Mouse (Mus musculus) ES-CJ7 (cell line): ENCODE data around the gene Ube2q2.

Experiments used
- DNase-seq: peaks from one replicate; pipeline ENCODE4 v3.0.0; 2011; ENCODE audit warnings: low read depth, low spot score

Gene Ube2q2

DNA sequence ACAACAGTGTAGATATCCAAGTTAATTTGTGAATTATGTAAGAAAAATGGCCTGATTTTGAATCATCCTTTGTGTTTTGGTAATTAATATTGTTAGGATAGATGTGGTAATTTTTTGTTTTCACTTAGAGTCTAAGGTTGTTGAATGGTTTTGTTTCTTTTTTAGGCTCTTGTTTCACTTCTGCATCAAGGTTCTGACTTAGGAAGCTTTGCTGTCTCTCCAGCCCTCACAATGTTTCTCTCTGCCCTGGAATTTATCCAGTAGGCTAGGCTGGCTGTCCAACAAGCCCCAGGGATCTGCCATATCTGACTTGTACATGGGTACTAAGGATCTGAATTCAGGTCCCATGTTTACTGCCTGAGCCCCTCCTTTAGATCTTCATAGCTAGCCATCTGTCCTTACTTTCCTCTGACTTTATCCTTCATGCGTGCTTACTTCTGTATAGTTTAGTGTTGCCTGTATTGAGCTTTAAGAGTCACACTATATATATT is 23.6 kb downstream of the Ube2q2 start:
- DNase-seq = no peak

DNA sequence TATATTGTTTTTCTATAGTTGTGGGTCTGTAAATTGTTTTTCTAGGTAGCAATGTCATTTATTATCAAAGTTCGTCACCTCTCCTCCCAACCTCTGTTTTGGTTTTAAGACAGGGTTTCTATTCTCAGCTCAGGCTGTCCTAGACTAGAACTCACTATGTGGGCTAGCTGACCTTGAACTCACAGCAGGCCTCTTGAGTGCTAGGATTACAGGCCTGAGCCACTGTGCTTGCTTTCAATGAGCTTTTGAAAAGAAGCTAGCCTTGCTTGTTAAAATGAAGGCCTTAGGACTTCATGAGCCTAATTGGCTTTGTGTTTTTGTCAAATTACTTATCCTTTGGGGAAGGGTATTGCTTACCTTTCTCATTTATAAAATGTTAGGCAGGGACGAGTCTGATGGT is 25.6 kb downstream of the Ube2q2 start:
- DNase-seq = peak; percentile 61

DNA sequence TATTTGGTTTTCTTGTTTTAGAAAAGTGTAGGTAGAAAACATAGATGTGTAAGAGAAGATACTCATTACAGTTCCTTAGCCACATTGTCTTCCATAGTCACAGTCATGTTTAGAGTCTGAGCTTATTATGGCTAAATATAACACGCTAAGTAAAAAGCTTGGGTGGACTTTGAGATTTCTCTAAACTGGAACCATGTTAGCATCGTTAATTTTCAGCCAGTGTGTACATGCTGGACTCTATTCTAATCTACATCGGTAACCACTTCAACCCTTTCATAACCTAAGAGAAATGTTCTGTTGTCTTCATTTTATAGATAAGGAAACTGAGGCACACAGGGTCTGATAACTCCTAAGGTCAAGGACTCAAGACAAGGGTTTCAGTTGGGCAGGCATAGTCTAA is 47.2 kb downstream of the Ube2q2 start:
- DNase-seq = no peak

DNA sequence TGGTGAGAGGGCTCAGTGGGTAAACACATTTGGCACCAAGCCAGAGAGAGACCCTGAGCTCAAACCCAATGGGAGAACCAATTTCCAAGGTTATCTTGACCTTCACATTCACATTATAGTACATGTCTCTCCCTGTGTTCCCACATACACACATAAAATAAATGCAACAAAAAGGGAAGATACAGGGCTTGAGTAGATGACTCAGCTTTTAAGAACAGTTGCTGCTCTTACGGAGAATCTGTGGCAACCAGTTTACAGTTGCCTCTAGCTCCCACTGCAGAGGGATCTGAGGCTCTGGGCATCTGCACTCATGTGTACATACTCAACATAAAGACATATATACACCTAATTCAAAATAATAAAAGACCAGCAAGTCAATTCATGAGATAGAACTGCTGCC is 49.6 kb downstream of the Ube2q2 start:
- no peak for DNase-seq

DNA sequence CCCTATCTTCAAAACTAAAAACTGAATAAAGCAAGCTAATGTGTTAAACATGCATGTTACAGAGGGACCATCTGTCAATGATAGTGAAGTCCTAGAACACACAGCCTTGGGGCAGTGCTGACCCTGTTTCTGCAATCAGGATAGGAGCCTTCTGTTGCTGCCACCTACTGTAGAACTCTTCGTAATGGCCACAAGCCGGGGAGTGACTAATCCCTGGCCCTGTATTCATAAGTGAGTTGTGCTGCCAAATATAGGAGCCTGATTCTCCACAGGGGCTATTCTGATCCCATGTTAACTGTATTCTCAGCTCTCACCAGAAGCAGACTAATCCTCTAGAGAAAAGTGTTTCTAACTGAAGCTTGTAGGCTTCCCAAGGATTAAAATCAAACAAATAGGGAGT is 50.7 kb downstream of the Ube2q2 start:
- DNase-seq = no peak

DNA sequence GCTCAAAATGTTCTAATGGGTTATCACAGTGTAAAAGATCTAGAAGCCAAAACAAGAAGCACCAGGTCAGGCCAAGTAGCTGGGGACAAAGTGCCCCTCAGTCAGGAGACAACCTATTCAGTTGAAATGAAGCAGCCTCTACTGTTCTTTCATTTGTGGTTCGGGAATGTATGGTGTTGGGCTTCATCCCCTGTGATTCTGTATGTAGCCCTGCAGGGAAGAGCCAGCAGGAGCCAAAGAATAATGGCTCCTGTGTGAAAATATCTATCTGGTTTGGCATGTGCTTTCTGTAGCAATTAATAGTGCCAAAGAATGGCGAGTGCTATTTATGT is 59.8 kb downstream of the Ube2q2 start:
- no peak for DNase-seq

DNA sequence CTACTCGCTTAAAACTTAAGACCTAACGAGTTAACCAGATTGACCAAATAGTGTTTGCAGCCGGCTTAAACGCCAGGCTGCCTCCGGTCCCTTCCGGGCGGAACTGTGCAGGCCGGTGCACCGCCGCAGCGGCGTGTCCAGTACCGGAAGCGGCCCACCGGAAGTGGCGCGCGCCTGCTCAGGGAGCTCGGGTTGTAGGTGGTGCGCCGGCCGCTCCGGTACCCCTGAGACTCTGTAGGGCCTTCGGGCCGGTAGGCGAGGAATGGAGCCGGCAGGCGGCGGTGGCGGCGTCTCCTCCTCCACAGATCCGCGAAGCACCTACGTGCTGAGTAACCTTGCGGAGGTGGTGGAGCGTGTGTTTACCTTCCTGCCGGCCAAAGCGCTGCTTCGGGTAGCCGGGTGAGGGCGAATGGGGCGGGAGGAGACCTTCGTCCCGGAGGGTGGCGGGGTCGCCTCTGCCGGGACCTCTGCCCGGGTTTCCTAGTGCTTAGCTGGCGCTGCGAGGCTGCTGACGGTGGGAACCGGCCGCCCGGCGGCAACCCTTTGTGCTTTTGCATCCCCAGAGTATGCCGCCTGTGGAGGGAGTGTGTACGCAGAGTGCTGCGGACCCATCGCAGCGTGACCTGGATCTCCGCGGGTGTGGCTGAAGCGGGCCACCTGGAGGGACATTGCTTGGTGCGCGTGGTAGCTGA is 60.3 kb downstream of the Ube2q2 start, which contains the start of gene Fbxo22:
Fbxo22 (plus strand) TSS at position 136 of the 692 bp plus-strand sequence.
- DNase-seq = peak; percentile 85

DNA sequence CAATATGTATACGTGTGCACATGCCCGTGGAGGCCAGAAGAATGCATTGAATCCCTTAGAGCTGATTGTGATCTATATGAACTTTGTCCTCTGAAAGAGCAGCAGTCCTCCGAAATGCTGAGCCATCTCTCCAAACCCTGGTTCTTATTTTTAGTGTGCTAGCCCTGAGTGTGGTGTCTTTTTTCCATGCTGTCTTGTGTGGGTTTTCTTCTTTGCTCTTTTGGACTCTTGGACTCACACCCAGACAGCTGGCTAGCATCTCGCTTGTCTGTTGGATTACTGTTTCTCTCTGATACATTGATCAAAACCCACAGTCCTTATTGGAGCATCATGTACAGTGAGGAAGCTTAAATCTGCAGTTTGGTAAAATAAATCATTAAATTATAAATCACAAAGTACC is 63.0 kb downstream of the Ube2q2 start:
- DNase-seq = no peak

DNA sequence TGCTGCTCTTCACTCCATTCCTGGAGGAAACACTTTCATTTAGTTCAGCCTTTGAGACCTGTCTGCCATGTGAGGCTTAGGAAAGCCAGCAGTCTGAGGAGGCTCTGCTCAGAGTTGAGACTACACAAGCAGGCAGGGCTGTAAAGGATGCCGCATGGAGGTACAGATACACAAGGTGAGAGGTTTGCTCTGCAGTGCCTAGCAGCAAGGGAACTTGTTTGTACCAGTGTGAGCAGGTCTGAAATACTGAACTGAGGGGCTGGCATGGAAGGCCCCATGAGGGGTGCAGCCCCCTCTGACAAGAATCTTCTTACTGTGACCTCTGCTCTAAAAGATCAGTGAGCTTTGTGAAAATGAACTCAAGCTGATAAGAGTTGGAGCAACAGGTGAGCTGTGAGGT is 64.7 kb downstream of the Ube2q2 start:
- DNase-seq = peak; percentile 79

DNA sequence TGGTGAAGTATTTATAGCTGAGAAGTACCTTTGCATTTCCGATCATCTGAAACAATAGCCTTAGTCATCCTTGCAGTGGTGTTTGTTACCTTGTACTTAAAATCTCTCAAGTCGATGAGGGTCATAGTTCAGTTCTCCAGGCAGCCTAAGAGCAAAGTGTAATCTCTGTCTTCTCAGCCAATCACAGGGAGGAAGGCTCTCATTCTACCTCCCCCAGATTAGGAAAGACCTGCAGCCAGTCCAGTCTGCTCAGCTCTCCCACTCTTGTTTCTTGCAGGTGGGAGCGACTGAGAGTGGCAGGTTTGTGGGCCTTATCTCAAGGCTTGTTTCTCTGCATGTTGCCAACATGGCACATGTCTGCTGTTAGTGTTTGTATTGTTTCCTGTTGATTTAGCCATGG is 66.4 kb downstream of the Ube2q2 start:
- DNase-seq = peak; percentile 41

DNA sequence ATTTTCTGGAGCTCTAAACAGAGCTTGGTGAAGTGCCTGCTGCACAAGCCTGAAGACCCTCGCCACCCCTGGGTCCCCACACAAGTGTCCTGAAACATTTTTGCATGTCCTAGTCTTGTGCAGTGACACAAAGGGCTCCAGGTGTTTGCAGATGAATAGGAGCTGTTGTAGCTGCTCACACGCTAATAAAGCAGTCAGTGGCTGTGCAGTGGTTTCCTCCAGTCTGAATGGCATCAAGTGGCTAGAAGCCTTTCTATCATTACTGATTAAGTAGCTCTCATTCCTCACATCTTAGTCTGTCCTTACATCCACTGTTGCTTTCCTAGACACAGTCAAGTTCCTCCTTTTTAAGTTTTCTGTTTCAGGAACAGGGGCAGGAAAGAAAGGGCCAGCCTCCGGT is 67.0 kb downstream of the Ube2q2 start:
- DNase-seq = peak; percentile 52

DNA sequence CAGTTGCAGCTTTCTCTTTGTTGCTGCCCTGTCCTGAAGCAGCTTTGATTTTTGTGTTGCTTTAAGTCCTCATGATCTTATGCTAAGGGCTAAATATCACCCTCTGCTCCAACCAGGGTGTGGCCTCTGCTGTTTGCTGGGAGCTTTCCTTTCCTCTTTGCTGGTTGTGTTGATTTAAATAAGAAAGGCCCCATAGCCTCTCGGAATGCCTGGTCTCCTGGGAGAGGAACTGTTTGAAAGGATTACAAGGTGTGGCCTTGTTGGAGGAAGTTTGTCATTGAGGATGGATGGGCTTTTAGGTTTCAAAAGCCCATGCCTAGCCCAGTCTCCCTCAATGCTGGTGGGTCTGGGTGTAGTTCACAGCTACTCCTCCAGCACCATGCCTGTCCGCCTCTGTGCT is 67.4 kb downstream of the Ube2q2 start:
- peak; percentile 98 for DNase-seq

DNA sequence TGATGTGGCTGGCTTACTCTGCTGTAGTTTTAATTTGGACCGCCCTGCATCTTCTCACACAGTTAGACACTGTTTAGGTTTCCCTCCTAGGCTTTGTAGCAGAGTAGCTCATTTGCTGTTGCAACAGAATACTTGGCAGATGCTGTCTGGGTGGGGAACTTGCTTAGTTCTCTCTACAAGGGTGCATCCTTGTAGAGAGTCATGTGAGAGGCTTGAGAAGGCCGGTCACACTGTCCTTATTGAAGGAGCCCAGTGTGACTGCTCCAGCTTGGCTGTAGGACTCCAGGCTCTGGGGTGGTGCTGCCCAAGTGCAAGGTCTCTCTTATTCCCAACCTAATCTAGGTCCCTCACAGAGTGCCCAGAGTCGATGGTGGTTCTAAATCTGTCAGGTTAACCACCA is 68.7 kb downstream of the Ube2q2 start:
- no peak for DNase-seq

DNA sequence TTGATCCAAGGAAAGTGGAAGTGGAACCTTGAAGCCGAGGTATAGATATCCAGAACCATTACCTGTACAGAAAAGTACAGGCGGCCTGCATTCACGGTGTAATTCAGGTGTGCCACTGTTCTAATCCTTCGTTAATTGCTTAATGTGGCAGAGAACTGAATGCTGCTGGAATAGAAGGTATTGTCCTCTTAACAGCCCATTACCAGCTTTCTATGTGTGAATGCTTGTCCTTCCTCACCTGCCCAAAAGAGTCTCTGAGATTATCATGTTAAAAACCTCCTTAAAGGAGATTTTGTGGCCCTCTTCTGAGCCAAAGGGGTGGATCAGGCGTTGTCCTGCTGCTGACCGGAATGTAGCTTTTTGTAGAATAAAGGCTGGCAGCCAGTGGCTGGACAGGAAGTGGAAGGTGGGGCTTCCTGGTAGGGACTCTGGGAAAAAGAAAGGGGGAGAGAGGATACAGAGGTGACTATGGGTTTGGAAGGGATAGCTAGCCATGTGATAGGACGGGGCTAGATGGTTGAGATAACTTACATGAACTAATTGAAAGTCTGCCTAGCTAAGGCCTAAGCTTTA is 76.6 kb downstream of the Ube2q2 start:
- peak; percentile 51 for DNase-seq

DNA sequence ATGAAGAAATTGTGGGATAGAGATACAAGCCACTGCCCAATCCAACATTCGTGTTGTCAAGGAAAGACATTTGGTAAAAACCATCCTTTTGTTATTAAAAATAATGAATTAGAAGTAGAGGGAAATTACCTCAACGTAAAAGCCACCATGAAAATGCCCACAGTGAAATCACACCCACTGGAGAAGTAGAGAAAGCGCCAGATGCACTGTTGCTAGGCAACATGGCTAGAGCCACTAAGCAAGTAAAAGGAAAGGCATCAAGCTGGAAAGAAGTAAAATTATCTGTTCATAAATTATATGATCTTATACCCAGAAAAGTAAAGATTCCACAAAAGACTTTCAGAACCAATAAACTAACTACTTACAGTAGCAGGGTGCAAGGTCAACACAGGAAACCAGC is 77.6 kb downstream of the Ube2q2 start:
- no peak for DNase-seq

DNA sequence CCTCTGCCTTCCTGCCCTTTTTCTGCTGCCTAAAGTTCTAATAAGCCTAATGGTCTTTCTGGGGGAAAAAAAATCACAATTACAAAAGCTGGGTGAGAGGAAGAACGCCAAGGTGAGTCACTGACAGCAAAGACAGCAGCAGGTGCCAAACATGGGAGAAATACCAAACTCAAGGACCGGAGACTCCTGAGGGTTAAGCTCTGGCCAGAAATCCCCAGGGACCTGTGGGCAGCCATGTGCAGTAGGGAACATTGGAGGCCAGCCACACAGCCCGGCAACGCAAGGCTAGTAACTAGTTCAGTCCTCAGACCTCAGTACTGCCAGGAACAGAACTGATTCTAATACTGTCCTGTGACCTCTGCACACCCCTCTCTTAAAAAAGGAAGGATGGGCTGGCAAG is 79.5 kb downstream of the Ube2q2 start:
- DNase-seq = no peak

DNA sequence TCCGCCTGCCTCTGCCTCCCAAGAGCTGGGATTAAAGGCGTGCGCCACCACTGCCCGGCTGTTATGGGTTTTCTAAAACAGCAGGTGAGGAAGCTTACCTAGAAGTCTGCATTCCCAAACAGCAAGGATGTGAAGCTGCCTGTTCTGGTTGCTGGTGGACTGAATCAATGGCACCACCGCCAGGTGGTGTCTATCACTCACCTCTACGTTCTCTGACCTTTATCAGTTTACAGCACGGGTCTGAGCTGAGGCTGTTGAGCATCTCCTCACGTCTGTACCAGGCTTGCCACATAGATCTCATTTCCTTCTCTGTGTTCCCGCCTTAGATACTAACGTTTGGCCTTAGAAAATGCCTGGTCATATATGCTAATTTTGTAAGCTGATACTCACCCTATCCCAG is 80.4 kb downstream of the Ube2q2 start:
- peak; percentile 64 for DNase-seq

DNA sequence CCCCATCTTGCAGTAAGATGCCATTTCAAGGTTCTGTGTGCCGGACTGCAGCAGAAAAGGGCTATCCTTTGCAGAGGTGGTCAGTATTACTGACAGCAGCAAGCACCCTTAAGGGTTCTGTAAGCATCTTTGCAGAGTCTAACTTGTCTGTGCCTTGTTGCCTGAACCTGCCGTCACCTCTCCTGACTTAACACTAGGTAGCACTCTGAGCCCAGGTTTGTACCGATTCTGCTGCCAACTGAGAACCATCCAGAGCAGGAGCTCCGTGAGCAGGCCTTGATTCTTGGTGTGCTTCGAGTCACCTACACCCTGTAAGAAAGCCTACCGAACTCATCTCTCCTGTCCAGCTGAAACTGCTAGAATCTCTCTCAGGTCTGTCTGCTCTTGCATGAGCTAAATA is 82.9 kb downstream of the Ube2q2 start:
- DNase-seq = peak; percentile 64

DNA sequence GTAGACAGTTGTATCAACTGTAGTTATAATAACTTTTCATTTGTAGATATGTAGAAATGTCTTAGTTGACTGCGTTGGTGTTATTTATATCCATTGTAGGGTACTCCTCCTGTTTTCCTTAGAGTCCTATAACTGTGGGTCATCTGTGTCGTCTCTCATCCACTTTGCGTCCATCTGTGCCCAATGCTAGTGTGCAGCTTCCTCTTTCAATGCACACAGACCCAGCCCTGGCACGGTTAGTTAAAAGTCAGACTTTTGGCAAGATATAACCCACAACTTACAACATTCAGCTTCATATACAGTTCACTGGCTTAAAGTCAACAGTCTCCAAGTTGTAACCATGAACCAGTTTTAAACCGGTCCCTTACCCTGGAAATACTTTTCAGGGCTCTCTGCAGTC is 83.5 kb downstream of the Ube2q2 start:
- no peak for DNase-seq

DNA sequence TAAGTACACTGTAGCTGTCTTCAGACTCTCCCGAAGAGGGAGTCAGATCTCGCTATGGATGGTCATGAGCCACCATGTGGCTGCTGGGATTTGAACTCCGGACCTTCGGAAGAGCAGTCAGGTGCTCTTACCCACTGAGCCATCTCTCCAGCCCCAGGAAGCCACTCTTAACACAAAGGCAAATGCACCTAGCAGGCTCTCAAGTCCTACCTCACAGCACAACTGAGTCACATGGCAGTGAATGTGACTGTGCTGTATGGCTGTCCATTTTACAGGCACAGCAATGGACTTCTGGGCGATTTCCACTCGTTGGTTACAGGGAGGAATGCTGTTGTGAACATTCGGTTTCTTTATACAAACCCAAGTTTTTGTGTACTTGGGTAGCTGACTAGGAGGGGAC is 83.9 kb downstream of the Ube2q2 start:
- DNase-seq = peak; percentile 59

DNA sequence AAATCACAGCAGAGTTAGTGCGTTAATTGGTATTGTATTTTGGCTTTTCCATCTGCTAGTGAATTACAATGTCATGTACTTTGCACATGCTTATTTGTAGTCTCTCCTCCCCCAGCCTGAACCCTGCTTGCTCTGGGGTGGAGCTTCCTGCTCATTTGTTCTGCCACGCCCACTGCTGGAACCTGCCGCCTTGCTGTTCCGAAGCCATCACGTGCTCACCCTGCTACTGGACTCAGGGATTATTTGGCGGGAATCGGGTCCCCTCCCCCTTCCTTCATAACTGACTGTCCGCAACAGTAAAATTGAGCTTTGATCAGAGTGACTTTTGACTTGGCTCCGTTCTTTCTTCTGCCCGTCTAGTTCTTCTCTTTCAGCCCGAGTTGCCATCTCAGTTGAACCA is 84.4 kb downstream of the Ube2q2 start:
- DNase-seq = peak; percentile 71

DNA sequence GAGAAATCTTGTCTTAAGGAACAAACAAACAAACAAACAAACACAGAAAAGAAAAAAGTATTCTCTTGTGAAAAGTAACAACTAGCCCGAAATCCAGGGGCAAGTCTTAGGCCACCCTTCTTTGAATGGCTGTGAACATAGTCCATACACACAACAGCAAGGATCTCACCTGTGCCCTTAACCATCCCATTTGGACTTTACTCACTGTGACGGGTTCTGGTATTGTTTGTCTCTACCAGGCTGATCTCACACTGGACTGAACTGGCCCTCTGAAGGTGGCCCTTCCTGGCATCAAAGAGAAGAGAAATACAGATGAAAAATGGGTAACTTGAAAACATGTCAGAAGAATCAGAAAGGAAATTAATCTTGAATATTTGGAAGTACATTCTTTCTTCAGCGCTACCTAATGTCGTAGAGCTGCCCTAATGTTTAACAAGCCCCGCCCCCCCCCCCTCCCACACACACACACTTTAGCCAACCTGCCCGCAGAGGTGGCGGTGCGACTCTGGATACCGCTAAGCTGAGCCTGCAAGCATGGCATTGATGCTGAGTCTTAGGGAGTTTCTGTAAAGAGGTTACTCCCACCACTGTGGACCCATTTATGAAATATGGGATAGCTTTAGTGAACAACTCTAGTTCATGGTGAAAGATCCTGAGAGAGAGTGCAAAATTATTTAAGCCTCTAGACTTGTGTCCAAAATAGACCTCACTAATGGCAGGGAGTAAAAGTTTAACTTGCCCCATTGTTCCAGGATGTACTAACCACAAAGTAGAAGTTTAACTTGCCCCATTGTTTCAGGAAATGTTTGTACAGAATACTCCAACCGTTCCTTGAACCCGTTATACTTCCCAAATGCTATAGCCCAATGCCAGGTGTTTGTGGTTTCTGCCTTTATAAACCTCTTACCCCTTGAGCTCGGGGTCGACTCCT is 87.8 kb downstream of the Ube2q2 start:
- no peak for DNase-seq

DNA sequence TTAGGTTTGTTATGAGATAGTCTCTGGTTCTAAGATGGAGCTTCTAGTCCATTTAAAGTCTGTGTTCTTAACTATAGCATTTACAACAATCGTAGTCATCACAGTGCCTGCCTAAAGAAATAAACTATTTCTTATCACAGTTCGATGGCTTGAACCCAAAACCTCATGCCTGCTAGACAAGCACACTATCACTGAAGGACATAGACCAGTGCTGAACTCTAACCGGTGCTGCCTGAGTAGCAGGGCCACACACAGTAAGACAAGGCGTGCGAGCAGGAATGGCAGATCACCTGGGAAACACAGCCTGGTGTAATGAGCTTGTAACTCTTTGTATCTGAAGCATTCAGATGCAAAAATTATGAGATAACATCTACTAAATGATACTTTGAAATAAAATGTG is 92.2 kb downstream of the Ube2q2 start:
- no peak for DNase-seq
